Mouse (Mus musculus) neutrophil, adult 5-6 weeks (primary cell): ENCODE measurements around the gene Fan1. TPM values are rescaled to one million over a fixed set of nuclear protein-coding genes. Genes with fewer than 3 reads are reported as not detected.
A peak's percentile ranks its signal among the peaks of the same experiment; 100 is the strongest.

ENCODE experiments used
- ATAC-seq: fragments of 151-379, 151-347 bp; 2 replicates; pipeline ENCODE4 v1.8.0; 2017; ENCODE audit warnings: mild to moderate bottlenecking, moderate TSS enrichment; ENCODE audit not compliant: insufficient number of reproducible peaks, poor library complexity, low FRiP score, severe bottlenecking; ENCODE audit errors: extremely low read depth
- total RNA-seq: library from RNA; stranded (forward); fragments of 200-1000 nt; gene quantifications from 2 replicates; pipeline ENCODE4 v1.2.3, GENCODE M21; 2017

Gene Fan1
- total RNA-seq, 1 experiment from 2014 or later: 6.4 TPM

DNA sequence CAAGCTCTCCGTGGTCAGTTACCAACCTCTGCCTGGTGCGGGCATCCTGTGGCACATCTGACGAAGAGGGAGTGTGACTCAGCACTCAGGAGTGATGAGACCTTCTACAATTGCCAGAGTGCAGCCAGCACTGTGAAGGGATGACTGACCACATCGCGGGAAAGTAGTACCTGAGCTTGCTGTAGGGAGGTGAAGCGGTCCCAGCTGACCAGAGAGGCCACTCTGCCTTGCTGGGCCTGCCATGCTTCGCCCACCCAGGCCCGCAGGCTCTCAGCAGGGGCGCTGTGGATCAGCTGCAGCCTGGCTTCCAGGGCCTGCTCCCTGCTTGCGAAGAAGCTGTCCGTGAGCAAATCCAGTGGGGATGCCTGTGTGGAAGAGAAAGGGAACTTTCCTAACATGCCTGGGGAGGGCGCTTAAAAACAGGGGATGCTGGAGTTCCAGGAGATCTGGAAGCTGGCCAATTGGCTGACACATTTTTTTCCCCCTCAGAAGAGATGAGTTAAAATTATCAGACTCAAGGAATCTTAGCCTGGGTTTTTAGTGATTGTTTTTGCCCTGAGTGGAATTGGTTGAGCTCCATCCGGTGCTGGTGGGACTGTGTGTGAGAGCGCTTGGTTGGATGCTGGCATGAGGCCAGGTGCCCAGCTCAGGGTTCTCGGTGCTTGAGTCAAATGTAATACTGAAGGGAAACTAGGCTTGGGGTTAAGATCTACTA, 24.6 kb downstream of the Fan1 start:
- no peak for ATAC-seq

- no peak for ATAC-seq
Observed at GRCm38 (mm10) chr7:64347813-64348212, 26.1 kb downstream of the Fan1 start.

DNA sequence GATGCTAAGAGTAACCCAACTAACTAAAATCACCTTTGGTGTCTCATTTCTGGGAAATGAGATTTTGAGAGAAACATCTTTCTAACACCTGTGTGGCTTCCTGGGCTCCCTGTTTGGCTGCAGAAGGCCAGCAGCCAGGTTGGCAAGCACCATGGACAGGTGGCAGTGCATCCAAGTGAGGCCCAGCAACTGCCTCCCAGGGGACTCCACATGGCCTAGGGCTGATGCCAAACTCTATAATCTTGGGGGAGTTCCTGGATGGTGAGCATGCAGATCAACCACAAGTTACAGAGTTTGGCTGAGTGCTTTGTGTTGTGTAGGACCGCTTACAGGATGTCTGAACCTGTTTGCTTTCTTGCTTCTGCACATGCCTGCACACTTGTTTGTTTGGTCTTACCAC, 41.2 kb downstream of the Fan1 start:
- no peak for ATAC-seq

DNA sequence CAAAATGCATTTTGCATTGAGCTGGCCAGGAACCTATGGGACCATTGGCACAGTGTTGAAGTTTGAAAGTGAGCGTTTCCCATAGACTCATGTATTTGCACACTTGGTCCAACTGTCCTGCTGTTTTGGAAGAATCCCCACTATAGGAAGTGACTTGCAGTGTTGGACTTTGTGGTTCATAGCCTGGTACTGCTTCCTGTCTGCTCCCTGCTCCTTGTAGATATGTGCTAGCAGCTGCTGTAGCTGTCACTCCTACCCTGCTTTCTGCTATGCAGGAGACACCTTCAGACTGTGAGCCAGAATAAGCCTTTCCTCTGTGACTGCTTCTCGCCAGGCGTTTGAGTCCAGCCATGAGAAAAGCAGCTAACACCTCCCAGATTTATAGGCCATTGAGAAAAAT, 42.6 kb downstream of the Fan1 start:
- ATAC-seq: no peak

- no peak for ATAC-seq
Observed at GRCm38 (mm10) chr7:64327486-64327885, 46.4 kb downstream of the Fan1 start.

DNA sequence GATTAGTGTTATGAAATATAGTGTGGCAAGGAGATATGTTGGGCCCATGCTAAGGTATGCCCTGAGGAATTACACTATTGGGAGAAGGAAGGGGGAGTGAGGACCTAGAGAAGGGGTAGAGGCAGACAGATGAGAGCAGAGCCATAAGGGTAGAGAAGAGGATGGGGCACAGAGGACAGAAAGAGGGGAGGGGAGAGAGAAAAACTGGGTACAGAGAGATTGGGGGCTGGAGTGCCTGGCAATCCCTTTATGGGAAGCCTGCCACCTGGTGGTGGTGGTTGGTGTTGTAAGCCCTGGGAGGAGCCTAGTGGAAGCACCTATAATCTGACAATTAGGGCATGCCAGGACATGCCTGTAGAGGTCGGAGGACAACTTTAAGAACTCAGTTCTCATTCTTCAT, 47.0 kb downstream of the Fan1 start:
- ATAC-seq: peak; percentile 95

DNA sequence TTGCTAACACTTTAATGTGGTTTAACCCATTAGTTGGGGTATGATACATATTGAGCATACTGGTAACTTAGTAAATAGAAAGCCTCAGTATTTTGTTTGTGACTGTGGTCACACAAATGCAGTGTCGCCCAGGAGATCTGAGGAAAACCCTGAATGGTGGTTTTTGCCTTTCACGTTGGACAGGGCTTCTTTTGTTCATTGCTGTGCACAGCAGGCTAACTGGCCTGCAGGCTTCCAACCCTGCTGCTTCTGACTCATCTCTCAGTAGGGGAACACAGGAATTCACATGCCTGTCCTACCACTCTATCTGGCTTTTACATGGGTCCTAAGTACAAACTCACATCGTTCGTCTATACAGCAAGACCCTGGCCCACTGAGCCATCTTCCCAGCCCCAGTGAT, 52.2 kb downstream of the Fan1 start:
- ATAC-seq: no peak

DNA sequence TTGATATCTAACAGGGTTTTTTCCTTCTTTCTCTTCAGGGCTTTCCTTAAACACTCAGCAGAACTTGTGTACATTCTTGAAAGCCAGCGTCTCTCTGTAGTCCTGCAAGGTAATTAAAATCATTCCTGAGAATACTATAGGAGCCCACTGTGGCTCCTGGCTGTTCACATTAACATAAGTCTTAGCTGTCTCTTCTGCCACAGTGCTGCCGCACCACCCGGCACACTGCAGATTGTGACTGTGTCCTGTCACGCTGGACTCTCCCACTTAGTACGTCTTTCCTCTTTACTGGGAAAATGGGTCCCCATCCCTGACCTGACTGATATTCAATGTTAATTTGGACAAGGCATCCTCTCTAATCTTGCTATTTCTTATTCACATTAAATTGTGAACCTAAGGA, 52.8 kb downstream of the Fan1 start:
- no peak for ATAC-seq

DNA sequence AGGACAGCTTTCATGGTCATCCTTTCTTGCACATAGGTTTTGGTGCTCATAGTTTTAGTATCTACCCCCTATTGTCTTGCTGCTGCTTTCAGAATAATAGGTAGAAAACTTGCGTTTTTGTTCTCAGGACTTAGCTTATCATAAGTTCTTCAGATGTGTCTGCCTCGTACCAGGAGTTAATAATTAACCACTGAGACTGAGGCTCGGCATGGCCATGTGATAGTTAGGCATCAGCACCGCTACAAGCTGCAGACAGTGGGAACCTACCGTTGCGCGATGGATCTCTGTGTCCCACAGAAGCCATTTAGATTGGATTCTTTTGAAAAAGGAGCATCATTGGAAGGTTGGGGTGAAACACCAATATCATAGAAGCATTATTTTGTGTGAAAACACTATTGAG, 61.1 kb downstream of the Fan1 start:
- ATAC-seq: no peak

DNA sequence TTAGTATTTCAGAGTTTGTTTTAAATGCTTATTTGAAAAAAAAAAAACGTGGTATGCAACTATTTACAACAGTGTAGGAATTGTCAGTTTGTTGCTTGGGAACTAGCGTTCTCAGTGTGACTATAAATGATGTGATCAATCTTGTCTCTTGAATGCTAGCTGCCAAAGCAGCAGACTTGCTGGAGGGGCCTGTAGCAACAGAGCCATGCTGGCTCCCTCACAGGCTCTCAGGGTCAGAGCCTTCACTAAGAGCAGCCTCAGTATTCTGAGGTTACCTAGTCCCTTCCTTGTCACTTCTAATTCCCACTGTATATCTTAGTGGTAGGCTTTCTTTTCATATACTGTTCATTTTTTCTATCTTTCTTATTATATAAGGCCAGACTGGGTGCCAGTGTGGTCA, 63.1 kb downstream of the Fan1 start:
- ATAC-seq: no peak

DNA sequence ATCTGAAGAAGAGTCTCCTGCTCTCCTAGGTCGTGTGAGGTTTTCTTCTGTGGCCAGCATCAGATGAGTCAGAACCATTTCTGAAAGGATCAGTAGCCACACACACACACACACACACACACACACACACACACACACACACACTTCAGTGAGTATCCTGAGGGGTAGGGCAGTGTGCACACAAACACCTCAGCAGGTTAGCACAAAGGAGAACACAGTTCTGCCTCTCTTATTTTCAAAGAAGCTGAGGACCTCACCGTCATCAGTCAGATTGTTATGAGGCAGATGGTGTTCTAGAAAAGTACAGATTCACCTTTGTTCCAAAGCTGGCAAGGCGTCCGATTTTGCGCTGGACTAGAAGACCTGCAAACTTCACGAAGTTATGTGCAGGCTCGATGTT, 63.7 kb downstream of the Fan1 start:
- ATAC-seq: no peak

Other genes starting within 250 kb of the Fan1 start
- gene Trpm1, start 220.3 kb downstream of the Fan1 start, total RNA-seq: 0.23 TPM in 1 of 2 replicates, not detected in the other
- 12.4 and 13.3 TPM in 2 replicates for gene Mtmr10, start 86.4 kb downstream of the Fan1 start, total RNA-seq
- gene Mphosph10, start 18.2 kb upstream of the Fan1 start, total RNA-seq: 44.3 and 51.1 TPM in 2 replicates
- 21.2 and 33.6 TPM in 2 replicates for gene Mcee, start 18.5 kb upstream of the Fan1 start, total RNA-seq
- not detected in 2 replicates for gene Apba2, start 127.6 kb upstream of the Fan1 start, total RNA-seq